Mouse (Mus musculus): ENCODE measurements around the gene Lnpep. TPM values are rescaled to one million over a fixed set of nuclear protein-coding genes. Genes with fewer than 3 reads are reported as not detected.

Gene Lnpep
- total and polyA plus RNA-seq, 3 experiments: 33.6 to 40.8 (median 34.6) TPM

DNA sequence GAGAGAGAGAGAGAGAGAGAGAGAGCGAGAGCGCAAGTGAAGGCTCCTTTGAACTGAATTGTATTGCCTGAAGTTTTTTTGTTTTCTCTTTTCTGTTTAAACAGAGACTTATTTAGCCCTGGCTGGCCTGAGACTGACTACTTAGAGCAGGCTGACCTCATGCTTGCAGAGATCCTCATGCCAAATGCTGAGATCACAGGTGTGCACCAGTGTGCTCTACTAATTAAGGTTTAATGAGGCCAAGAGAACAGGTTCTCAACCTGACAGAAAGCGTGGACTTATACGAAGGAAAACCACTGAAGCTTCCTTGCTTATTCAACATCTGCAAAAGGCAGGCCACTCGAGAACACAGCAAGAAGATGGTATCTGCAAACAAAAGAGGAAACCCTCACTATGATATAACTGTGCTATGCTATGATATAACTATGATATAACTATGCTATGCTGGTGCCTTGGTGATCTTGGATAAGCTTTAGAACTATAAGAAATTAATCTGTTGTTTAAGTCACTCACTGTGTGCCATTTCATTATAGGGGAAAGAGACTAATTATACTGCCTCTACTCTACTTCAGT, 16.3 kb downstream of the Lnpep start:
- DNase-seq (ENCODE audit: extremely low read depth): no peak
- 0 out of 2 replicates have a peak overlapping the region, but pooled peaks have one; percentile 13 for H3K9ac ChIP-seq (ENCODE audit: insufficient read depth, low read depth)

DNA sequence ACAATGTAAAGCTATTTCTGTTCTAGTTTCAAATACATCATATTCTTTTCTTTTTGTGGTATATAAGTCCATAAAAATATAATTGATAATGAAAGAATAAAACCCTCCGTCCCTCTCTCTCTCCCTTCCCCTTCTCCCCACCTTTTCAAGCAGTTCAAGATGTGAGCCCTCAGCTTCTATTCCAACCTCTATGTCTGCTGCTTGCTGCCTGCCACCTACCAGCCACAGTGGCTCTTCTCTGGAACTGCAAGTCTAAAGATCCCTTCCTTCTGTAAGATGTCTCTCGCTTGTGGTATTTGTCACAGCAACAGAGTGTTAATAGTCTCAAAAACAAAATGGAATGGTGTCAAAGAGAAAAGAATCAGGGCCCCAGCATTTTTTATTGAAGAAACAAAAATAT, 20.3 kb downstream of the Lnpep start:
- peak overlapping the region; percentile 55 for H3K4me2 ChIP-seq (ENCODE audit: insufficient read depth, low read depth, poor library complexity, severe bottlenecking)
- H3K9ac ChIP-seq (ENCODE audit: insufficient read depth, low read depth): peak overlapping the region; percentile 26; the same call in 1 of the 2 replicates
- no peaks in the 10 kb centered on the region for H3K27me3 ChIP-seq (replicated peaks)
- H3K27ac ChIP-seq (ENCODE audit: insufficient read depth, low read depth): no peak overlapping the region
- peaks cover 64% of the 10 kb centered on the region for H3K79me2 ChIP-seq (replicated peaks; ENCODE audit: control insufficient read depth, extremely low read depth, insufficient read depth, poor library complexity, severe bottlenecking)
- H3K36me3 ChIP-seq (replicated peaks in 1 of 2; ENCODE audit: control insufficient read depth in 1 of 2, insufficient read depth in 1 of 2, low read length in 1 of 2): peaks cover 0 to 8% of the 10 kb centered on the region in 2 experiments
- TF ChIP-seq ELF1 (IDR thresholded peaks at IDR 0.05; ENCODE audit: low read depth, low read length) (no peak), CTCF (conservative IDR thresholded peaks at IDR 0.05 in 1 of 2, IDR thresholded peaks at IDR 0.05 in 1 of 2; ENCODE audit: low read depth in 2 of 2, low read length in 2 of 2) (0 out of 4 replicates have a peak, but pooled peaks of 1 of the 2 experiments have one; percentile 6), CHD1 (IDR thresholded peaks at IDR 0.05; ENCODE audit: low read depth, low read length) (no peak)
- in situ Hi-C loops (cut with MboI; ENCODE audit: low pct_ligation_motif_present, low pct_unique_long_range_greater_than_20kb, low sequenced_read_pairs) (no loop called here), dilution Hi-C loops (cut with MboI; ENCODE audit: extremely low pct_ligation_motif_present, extremely low pct_unique_long_range_greater_than_20kb, low sequenced_read_pairs) (no loop called here)
- H3K4me3 ChIP-seq (replicated peaks in 1 of 3; ENCODE audit: low read depth in 2 of 3, low read length in 2 of 3, poor library complexity in 1 of 3): no peak overlapping the region
- H3K4me1 ChIP-seq (ENCODE audit: control insufficient read depth in 1 of 2, insufficient read depth in 2 of 2): peaks cover 8 to 77% of the 10 kb centered on the region in 2 experiments
- peak; percentile 46 for DNase-seq (ENCODE audit: extremely low read depth)
- no peaks in the 10 kb centered on the region for H3K9me3 ChIP-seq (replicated peaks; ENCODE audit: low read length)

More for the DNA sequence above, 16.3 kb downstream of the Lnpep start:
- Histone ChIP-seq H3K4me3 (replicated peaks in 1 of 3; ENCODE audit: low read depth in 2 of 3, low read length in 2 of 3, poor library complexity in 1 of 3) (no peak overlapping the region), H3K4me1 (ENCODE audit: control insufficient read depth in 1 of 2, insufficient read depth in 2 of 2) (peaks cover 11 to 59% of the 10 kb centered on the region in 2 experiments), H3K27ac (ENCODE audit: insufficient read depth, low read depth) (peak overlapping the region; percentile 40), H3K4me2 (ENCODE audit: insufficient read depth, low read depth, poor library complexity, severe bottlenecking) (peak overlapping the region; percentile 65), H3K79me2 (replicated peaks; ENCODE audit: control insufficient read depth, extremely low read depth, insufficient read depth, poor library complexity, severe bottlenecking) (peaks cover 65% of the 10 kb centered on the region), H3K36me3 (replicated peaks in 1 of 2; ENCODE audit: control insufficient read depth in 1 of 2, insufficient read depth in 1 of 2, low read length in 1 of 2) (peaks cover 3 to 11% of the 10 kb centered on the region in 2 experiments), H3K27me3 (replicated peaks) (no peaks in the 10 kb centered on the region), H3K9me3 (replicated peaks; ENCODE audit: low read length) (no peaks in the 10 kb centered on the region)
- dilution Hi-C loops (cut with MboI; ENCODE audit: extremely low pct_ligation_motif_present, extremely low pct_unique_long_range_greater_than_20kb, low sequenced_read_pairs): no loop called here
- TF ChIP-seq E2F4 (IDR thresholded peaks at IDR 0.05; ENCODE audit: insufficient replicate concordance, low read depth, low read length) (no peak), KAT2A (IDR thresholded peaks at IDR 0.05; ENCODE audit: insufficient replicate concordance, low read length) (no peak), RCOR1 (conservative IDR thresholded peaks at IDR 0.05; ENCODE audit: low read depth, low read length) (no peak), TBP (conservative IDR thresholded peaks at IDR 0.05; ENCODE audit: low read depth, low read length) (no peak), CHD2 (IDR thresholded peaks at IDR 0.05; ENCODE audit: low read length) (no peak), GABPA (IDR thresholded peaks at IDR 0.05; ENCODE audit: insufficient replicate concordance, low read depth, low read length) (no peak), ZKSCAN1 (IDR thresholded peaks at IDR 0.05; ENCODE audit: borderline replicate concordance, low read depth, low read length) (no peak), MEF2A (IDR thresholded peaks at IDR 0.05; ENCODE audit: borderline replicate concordance, low read depth, low read length) (no peak), NELFE (IDR thresholded peaks at IDR 0.05; ENCODE audit: low read depth, low read length) (no peak), UBTF (IDR thresholded peaks at IDR 0.05; ENCODE audit: low read depth, low read length) (no peak)
- in situ Hi-C loops (cut with MboI; ENCODE audit: low pct_ligation_motif_present, low pct_unique_long_range_greater_than_20kb, low sequenced_read_pairs): no loop called here
